Mouse (Mus musculus) stomach, embryonic 16.5 days (tissue): ENCODE measurements at regions not wholly inside any gene's neighbourhood (a gene's known extent, or its start where the extent isn't known, plus 50 kb on each side); places are given as distances from the start of the nearest gene placed in this dataset.

Experiments used
- ATAC-seq: fragments of 200-750 bp; cut with Nextera tagmentation; 2 replicates; pipeline ENCODE4 v1.8.0; 2017; ENCODE audit warnings: moderate number of reproducible peaks, moderate TSS enrichment; ENCODE audit not compliant: insufficient read depth, low FRiP score
- H3K27ac ChIP-seq: fragments of 300-500 bp; sonication (generic); 2 replicates; pipeline ENCODE4 v1.5.1; 2014; ENCODE audit warnings: low read length
- H3K27me3 ChIP-seq: fragments of 300-500 bp; sonication (generic); 2 replicates; pipeline ENCODE4 v1.6.1; 2014; ENCODE audit warnings: low read length, control low read depth, mixed read lengths; ENCODE audit not compliant: control insufficient read depth, insufficient read depth
- H3K36me3 ChIP-seq: fragments of 300-500 bp; sonication (generic); 2 replicates; pipeline ENCODE4 v1.6.1; 2014; ENCODE audit warnings: low read length; ENCODE audit not compliant: control insufficient read depth, insufficient read depth
- H3K4me1 ChIP-seq: fragments of 300-500 bp; sonication (generic); 2 replicates; pipeline ENCODE4 v1.6.1; 2014; ENCODE audit warnings: low read length, control low read depth, mixed read lengths; ENCODE audit not compliant: control insufficient read depth, insufficient read depth
- H3K4me2 ChIP-seq: fragments of 300-500 bp; sonication (generic); 2 replicates; pipeline ENCODE4 v1.6.1; 2014; ENCODE audit warnings: low read depth, low read length, mixed read lengths
- H3K4me3 ChIP-seq: fragments of 300-500 bp; sonication (generic); replicated peaks from 2 replicates; pipeline ENCODE4 v1.5.1; 2014; ENCODE audit warnings: mild to moderate bottlenecking, low read length
- H3K9ac ChIP-seq: fragments of 300-500 bp; sonication (generic); 2 replicates; pipeline ENCODE4 v1.6.1; 2014; ENCODE audit warnings: low read length
- H3K9me3 ChIP-seq: fragments of 300-500 bp; sonication (generic); replicated peaks from 2 replicates; pipeline ENCODE4 v1.6.1; 2016; ENCODE audit warnings: low read length, control low read depth; ENCODE audit not compliant: control insufficient read depth
- WGBS: fragments of 180-500 bp; shearing (Covaris S2); extraction: QIAGEN DNeasy Blood & Tissue Kit; methylation state at CpG from one replicate; pipeline ENCODE4 v1.1.7; 2014; 5-methylcytosine and 5-hydroxymethylcytosine counted together

DNA sequence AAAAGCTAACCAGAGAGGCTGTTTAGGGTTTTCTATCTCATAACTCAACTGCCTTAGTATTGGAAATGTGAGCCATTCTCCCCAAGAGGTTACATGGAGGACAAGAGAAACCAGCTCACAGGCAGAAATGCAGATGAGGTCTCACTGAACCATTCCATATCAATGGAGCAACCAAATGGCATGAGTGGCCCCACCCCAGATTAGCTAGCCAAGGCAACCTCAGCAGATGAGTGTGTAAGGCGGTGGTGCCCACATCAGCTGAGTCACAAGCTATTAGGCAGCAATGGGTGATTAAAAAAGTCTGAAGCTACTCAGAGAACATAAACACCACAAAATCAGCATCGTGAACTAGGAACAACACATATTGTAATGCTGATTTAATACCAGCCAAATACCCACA, 133.2 kb downstream of the Lpin1 start:
- no peaks in the 10 kb centered on the region for H3K4me1 ChIP-seq
- no peak overlapping the region for H3K4me2 ChIP-seq
- no peaks in the 10 kb centered on the region for H3K27me3 ChIP-seq
- no peak overlapping the region for H3K9ac ChIP-seq
- H3K4me3 ChIP-seq, result no peak overlapping the region
- no peak for ATAC-seq
- no peaks in the 10 kb centered on the region for H3K9me3 ChIP-seq
- no peak overlapping the region for H3K27ac ChIP-seq
- 77% methylated on average over 2 of the region's 2 CpGs for WGBS
- H3K36me3 ChIP-seq, result no peaks in the 10 kb centered on the region

- WGBS, result 80% methylated on average over 4 of the region's 4 CpGs
- Histone ChIP-seq H3K4me3 (no peak overlapping the region), H3K9me3 (no peaks in the 10 kb centered on the region), H3K36me3 (no peaks in the 10 kb centered on the region), H3K4me1 (no peaks in the 10 kb centered on the region), H3K9ac (no peak overlapping the region), H3K27ac (no peak overlapping the region), H3K27me3 (no peaks in the 10 kb centered on the region), H3K4me2 (no peak overlapping the region)
- ATAC-seq, result no peak
These were observed 136.2 kb downstream of the Lpin1 start for GRCm38 (mm10) chr12:16474361-16475080.

- Histone ChIP-seq H3K9me3 (no peaks in the 10 kb centered on the region), H3K4me2 (no peak overlapping the region), H3K36me3 (no peaks in the 10 kb centered on the region), H3K4me1 (no peaks in the 10 kb centered on the region), H3K27me3 (no peaks in the 10 kb centered on the region), H3K27ac (no peak overlapping the region), H3K9ac (no peak overlapping the region), H3K4me3 (no peak overlapping the region)
- no peak for ATAC-seq
- WGBS, result 88% methylated on average over 6 of the region's 6 CpGs
These were observed 153.3 kb downstream of the Lpin1 start for GRCm38 (mm10) chr12:16457419-16457818.

- 59% methylated on average over 3 of the region's 3 CpGs for WGBS
- H3K4me1 ChIP-seq, result no peaks in the 10 kb centered on the region
- H3K4me2 ChIP-seq, result no peak overlapping the region
- H3K27me3 ChIP-seq, result no peaks in the 10 kb centered on the region
- no peaks in the 10 kb centered on the region for H3K9me3 ChIP-seq
- H3K36me3 ChIP-seq, result no peaks in the 10 kb centered on the region
- no peak for ATAC-seq
- no peak overlapping the region for H3K4me3 ChIP-seq
- H3K9ac ChIP-seq, result no peak overlapping the region
- H3K27ac ChIP-seq, result no peak overlapping the region
These were observed 159.9 kb downstream of the Lpin1 start for GRCm38 (mm10) chr12:16450771-16451435.

GRCm38 (mm10) chr12:16438717-16439116, 172.0 kb downstream of the Lpin1 start:
- Histone ChIP-seq H3K9ac (no peak overlapping the region), H3K4me1 (no peaks in the 10 kb centered on the region), H3K27ac (no peak overlapping the region), H3K9me3 (no peaks in the 10 kb centered on the region), H3K27me3 (no peaks in the 10 kb centered on the region), H3K4me3 (no peak overlapping the region), H3K36me3 (no peaks in the 10 kb centered on the region), H3K4me2 (no peak overlapping the region)
- ATAC-seq, result no peak
- WGBS, result 91% methylated on average over 5 of the region's 5 CpGs

- H3K4me2 ChIP-seq, result no peak overlapping the region
- no peak for ATAC-seq
- no peaks in the 10 kb centered on the region for H3K36me3 ChIP-seq
- no peaks in the 10 kb centered on the region for H3K27me3 ChIP-seq
- no peak overlapping the region for H3K9ac ChIP-seq
- H3K4me3 ChIP-seq, result no peak overlapping the region
- H3K4me1 ChIP-seq, result no peaks in the 10 kb centered on the region
- no peaks in the 10 kb centered on the region for H3K9me3 ChIP-seq
- no peak overlapping the region for H3K27ac ChIP-seq
- 95% methylated on average over 1 of the region's 1 CpGs for WGBS
These were observed 173.8 kb downstream of the Lpin1 start for GRCm38 (mm10) chr12:16436961-16437360.

GRCm38 (mm10) chr12:16436255-16436654, 174.5 kb downstream of the Lpin1 start:
- Histone ChIP-seq H3K4me2 (no peak overlapping the region), H3K4me1 (no peaks in the 10 kb centered on the region), H3K27ac (no peak overlapping the region), H3K36me3 (no peaks in the 10 kb centered on the region), H3K9ac (no peak overlapping the region), H3K27me3 (no peaks in the 10 kb centered on the region), H3K9me3 (no peaks in the 10 kb centered on the region), H3K4me3 (no peak overlapping the region)
- ATAC-seq, result no peak
- 71% methylated on average over 1 of the region's 1 CpGs for WGBS

- no peaks in the 10 kb centered on the region for H3K4me1 ChIP-seq
- no peak overlapping the region for H3K27ac ChIP-seq
- no peaks in the 10 kb centered on the region for H3K9me3 ChIP-seq
- no peaks in the 10 kb centered on the region for H3K27me3 ChIP-seq
- no peak overlapping the region for H3K4me2 ChIP-seq
- no peaks in the 10 kb centered on the region for H3K36me3 ChIP-seq
- 62% methylated on average over 1 of the region's 1 CpGs for WGBS
- ATAC-seq, result no peak
- H3K9ac ChIP-seq, result no peak overlapping the region
- H3K4me3 ChIP-seq, result no peak overlapping the region
These were observed 176.0 kb downstream of the Lpin1 start for GRCm38 (mm10) chr12:16434739-16435138.

- Histone ChIP-seq H3K4me2 (no peak overlapping the region), H3K9me3 (no peaks in the 10 kb centered on the region)
- 53% methylated on average over 1 of the region's 1 CpGs for whole genome bisulfite sequencing
These were observed 176.5 kb downstream of the Lpin1 start for GRCm38 (mm10) chr12:16434225-16434624.

More at GRCm38 (mm10) chr12:16434225-16434624, 176.5 kb downstream of the Lpin1 start:
- Histone ChIP-seq H3K27ac (no peak overlapping the region), H3K4me3 (no peak overlapping the region), H3K27me3 (no peaks in the 10 kb centered on the region), H3K4me1 (no peaks in the 10 kb centered on the region), H3K36me3 (no peaks in the 10 kb centered on the region), H3K9ac (no peak overlapping the region)
- no peak for ATAC-seq
